Mouse (Mus musculus) heart, adult 9 months (tissue): ENCODE results near the gene Smim22.

ENCODE experiments used
- DNase-seq, 2 experiments: peaks; one replicate each; pipeline ENCODE4 v3.0.0; 2022; ENCODE audit warnings: low spot score in 2 of 2

Smim22 gene

DNA sequence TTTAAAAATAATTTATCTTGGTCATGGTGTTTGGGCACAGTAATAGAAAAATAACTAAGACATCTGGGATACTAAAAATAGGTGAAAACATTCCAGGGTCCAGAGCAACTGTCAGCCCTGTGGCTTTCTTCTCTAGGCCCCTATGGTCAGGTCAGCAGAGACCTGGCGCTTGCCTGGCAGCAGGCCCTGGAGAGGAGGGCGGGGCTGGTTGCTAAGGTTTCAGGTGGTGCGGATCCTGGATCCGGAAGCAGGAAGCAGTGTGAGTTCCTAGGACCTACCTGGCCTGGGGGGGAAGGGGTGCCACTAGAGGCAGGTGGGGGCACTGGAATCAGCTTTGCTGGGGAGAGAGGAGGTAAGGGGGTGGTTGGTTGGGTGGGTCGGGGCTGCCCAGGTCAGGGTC is at the start of gene Smim22:
Gene Smim22, plus strand, starts transcription at position 222 of the 400 bp plus-strand sequence.
- DNase-seq = no peak

DNA sequence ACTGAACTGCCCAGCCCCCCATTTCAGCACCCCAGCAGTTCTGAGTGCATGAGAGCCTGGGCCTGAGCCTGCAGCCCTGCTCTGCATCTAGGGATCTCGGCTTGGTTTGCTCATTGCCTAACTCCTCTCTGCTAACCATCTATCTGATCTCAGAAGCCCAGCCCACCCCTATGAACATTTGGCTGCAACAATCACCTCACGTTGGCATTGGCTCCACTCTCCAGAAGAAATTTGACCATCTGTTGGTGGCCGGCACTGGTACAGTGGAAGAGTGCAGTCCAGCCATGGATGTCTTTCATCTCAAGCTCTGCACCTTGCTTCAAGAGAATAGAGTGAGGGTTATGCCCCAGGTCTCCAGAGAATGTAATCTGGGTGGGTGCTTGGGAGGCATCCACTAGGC is 49.6 kb upstream of the Smim22 start:
- no peak for DNase-seq

DNA sequence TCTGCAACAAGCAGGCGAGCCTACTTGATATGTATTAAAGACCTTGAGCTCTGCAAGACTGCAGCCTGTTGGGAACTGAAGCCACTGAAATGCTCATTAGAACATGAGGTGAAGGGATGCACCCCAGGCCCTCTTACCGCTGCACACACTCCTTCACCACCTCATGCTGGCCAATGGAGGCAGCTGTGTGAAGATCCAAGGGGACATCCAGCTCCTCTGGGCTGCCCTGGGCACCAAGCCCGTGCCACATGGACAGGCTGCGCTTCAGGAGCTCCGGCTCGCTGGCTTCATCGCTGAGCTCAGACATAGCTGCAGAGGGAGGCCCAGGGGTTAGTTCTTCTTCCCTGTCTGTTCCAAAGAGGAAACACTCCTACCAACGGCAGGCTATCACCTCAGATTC is 46.8 kb upstream of the Smim22 start:
- no peak for DNase-seq

DNA sequence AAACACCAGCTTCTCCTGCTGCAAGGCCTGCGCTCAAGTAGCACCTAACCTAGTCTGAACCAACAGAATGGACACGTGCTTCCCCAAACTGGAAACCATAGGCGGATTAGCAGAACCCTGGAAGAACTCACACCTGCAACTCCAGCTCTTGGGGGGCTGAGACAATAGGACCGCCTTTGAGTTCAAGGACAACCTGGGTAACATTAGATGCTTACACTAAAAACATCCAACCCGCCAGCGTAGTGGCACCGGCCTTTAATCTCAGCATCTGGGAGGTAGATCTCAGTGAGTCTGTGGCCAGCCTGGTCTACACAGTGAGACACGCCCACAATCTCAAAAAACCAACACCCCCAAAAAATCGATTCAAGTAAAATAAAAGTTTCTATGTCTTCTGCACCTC is 43.7 kb upstream of the Smim22 start:
- DNase-seq = no peak

- peak; percentile 99 for DNase-seq
These were observed 43.0 kb upstream of the Smim22 start, which contains the start of gene Anks3 for GRCm38 (mm10) chr16:4963797-4964709. Gene Anks3, minus strand, starts transcription at chr16:4964205.

- DNase-seq = no peak
These were observed 42.2 kb upstream of the Smim22 start for GRCm38 (mm10) chr16:4964731-4965391.

DNA sequence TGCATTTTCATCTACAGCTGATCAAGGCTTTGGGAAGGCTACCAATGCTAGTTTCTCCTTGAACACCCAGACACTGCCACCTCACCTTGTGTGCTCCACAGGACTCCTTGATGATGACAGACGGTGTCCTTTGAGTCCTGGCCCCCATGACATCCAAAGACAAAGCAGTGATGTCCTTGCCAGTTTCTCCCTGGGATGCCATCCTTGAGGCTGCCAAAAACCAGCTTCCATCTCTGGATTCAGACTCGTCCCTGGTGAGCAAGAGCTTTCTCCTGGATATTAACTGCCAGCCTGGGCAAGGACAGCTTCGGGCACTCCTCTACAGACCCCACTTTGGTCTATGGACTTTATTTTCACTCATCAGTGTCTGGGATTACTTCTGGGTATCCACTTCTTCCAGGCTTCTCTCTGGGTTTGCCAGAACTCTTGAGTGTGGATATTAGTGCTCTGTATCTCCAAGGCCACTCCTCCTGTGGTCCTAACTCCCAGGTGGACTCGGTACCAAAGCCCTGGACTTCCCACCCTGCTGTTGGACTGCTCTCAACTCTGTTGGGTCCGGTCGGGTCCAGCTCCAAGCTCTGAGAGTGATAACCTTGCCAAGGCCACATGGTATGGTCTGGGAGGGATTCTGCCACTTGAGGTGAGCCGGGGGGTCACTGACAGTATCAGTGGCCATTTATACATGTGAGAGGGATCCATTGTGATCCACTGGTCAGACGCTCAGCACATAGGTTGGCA is 41.5 kb upstream of the Smim22 start:
- no peak for DNase-seq

DNA sequence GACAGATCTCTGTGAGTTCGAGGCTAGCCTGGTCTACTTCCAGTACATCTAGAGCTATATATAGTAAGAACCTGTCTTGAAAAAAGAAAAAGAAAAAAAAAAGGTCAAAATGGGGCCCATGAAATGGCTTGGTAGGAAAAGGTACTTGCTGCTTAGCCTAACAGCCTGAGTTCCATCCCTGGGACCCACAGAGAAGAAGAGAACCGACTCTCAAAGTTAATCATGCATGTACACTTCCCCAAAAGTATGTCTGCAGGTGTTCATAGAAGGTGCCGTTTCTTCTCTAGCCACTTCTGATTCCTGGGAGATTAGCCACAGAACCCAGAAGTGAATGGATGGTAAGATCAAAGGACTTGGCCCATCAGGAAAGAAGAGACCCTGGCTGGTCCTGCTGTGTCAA is 38.7 kb upstream of the Smim22 start:
- no peak for DNase-seq

- peak; percentile 4 to 16 for DNase-seq
These were observed 37.8 kb upstream of the Smim22 start for GRCm38 (mm10) chr16:4969055-4969843.

- DNase-seq = peak; percentile 3 to 39
These were observed 35.5 kb upstream of the Smim22 start for GRCm38 (mm10) chr16:4971626-4972025.

DNA sequence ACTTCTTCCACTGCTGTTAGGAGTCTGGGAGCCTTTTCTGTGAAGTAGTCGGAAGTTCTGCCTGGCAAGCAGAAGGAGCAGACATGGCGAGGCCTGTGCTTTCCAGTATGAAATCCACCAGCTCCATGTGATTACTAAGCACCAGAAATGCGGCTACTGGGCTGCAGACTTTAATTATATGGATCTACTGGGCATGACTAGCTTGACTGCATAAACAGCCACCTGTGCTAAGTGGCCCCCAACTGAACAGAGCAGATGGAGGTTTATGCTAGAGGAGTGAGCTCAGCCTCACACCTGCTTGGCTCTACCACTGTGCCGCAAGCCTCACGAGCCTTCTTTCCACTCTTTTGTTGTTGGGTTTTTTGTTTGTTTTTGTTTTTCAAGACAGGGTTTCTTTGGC is 32.6 kb upstream of the Smim22 start:
- no peak for DNase-seq

DNA sequence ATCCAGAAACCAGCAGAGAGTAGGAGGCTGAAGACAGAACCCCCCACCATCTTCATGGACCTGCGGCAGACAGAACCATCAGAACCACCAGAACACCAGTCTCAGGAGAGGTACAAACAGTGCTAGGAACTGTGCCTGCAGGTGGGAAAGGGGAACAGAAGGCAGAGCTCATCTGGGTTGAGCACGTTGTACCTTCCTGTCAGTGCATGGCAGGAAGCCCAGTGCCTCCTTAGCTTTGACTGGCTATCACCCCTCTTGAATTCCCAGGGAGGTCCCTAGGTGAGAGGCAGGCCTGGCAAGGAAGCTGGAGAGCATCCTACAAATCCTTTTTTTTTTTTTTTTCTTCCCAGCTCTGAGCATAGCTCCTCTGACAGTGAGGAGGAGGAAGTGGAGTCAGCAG is 30.9 kb upstream of the Smim22 start:
- DNase-seq = no peak

- DNase-seq = peak in 1 of 2 experiments; percentile 5
These were observed 28.6 kb upstream of the Smim22 start for GRCm38 (mm10) chr16:4978275-4979051.

DNA sequence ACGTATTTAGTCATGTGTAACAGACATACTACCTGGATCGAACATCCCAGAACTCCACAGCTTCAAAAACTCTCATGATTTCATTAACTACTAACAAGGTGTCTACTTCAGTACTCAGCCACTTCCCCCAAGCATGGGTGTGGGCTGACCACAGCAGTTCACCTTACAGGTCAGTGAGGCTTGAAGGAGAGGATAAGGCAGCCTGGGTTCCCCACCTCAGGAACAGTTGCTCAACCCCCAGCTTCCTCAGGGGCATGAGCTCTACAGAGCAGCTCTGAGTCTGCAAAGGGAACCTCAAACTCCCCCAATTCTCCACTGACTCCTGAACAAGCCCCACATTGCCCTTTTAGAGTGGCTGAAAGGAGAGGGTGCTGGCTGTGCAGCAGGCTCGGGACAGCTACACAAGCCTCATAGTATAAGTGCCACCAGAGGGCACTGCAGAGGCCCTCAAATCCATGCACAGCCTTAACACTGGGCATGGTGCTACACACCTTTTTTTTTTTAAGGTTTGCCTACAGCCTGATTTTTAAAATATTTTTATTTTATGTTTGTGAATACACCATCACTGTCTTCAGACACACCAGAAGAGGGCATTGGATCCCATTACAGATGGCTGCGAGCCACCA is 27.2 kb upstream of the Smim22 start:
- peak in 1 of 2 experiments; percentile 7 for DNase-seq

DNA sequence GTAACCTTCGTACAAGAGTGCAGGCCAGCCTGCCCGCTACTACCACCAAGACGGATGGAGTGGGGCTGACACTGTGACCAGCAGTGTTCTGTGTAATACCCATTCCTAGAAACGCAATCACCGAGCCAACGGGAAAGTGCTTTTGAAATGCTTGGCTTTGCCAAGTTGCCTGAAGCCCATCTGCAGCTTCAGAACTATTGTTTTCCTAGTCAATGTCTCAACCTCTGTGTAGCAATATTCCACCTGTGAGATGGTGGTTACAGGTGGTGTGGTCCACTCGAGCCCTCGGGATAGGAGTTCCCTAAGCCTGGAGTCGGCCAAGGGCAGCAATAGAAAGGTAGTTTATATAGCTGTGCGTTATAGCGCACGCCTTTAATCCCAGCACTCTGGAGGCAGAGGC is 22.4 kb upstream of the Smim22 start:
- no peak for DNase-seq

DNA sequence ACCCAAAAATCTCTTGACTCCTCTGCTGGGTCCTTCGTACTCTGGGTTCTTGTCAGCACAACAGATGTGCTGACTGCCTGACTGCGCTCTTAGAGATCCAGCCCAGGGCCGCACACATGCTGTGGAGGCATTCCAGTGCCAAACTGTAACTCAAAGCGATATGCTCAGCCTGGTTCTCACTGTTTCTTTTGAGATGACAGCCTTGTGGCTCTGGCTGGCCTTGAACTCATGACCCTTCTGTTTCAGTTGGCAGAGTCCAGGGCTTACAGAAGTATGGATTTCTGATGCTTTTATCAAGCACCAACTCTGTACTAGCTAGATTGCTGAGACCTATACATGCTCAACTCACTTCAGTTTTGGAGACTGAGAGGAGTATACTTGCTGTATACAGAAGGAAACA is 13.8 kb upstream of the Smim22 start:
- no peak for DNase-seq

DNA sequence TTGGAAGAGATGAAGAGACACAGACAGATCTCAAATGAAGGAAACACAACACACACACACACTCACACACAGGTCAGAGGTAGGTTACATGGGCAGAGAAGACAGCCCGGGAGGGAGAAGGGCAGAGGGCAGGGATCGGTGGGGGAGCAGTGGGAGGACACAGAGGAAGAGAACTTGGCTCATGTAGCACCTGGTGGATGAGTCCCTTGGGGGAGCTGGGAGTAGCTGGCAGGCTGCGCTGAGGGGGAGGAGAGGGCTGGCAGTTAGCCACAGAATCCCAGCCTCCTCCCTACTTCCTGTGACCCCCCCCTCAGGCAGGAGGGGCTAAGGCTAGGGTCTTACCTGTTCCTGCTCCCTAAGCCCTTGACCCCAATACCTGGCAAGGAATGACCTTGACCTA is 9.5 kb upstream of the Smim22 start, which contains the start of gene Sept12:
Gene Sept12, minus strand, starts transcription at position 300 of the 400 bp plus-strand sequence.
- DNase-seq = peak; percentile 14 to 20

- DNase-seq = no peak
These were observed 8.1 kb upstream of the Smim22 start for GRCm38 (mm10) chr16:4998984-4999383.

GRCm38 (mm10) chr16:5000611-5001010 is 6.5 kb upstream of the Smim22 start:
- DNase-seq = no peak

- DNase-seq = no peak
These were observed 404 bp downstream of the Smim22 start for GRCm38 (mm10) chr16:5007492-5007891.
